8 mouse cellular contexts compared by ENCODE assay signal in the genomic region with DNA sequence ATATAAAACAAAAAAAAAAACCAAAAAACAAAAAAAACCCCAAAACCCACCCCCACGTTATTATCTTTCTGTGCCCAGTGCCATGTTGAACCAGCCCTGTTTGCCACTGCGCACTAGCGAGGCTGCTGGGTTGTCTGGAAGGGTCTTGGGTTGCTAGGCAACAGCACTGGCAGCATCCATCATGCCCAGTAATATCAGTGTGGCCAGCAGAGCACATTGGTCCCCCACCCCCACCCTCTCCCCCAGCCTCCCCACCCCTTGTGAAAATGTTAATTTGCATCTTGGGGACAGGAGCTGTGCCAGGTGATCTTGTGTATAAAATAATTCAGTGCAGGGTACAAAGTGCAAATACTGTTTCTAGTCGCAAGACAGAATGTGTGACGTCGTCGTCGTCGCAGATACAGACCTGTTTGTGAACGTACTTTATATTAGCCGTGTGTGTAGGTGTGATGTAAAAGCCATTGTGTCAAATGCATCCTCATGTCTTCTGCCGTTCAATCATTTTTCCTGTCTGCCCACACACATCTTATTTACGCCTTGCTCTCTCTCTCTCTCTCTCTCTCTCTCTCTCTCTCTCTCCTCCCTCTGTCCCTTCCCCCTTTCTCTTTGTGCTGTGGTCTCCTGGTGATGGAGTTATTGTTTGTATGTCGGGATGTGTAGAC.
DNase-seq lines count a peak whose midpoint lies in the region; ATAC-seq and TF ChIP-seq lines count a peak whose summit lies in the region.

No protein-coding gene starts in this region.

- no peak for TF ChIP-seq POLR2A in lung, adult 2 months (IDR thresholded peaks at IDR 0.05; ENCODE audit: borderline replicate concordance, extremely low read depth, low read depth, low read length)

- no peaks in the 10 kb centered on the region for H3K27me3 ChIP-seq in lung, embryonic 14.5 days (ENCODE audit: insufficient read depth, low read length)
- no peaks in the 10 kb centered on the region for H3K27me3 ChIP-seq in forebrain, embryonic 15.5 days
- H3K27me3 ChIP-seq in neural tube, embryonic 11.5 days (ENCODE audit: control insufficient read depth, insufficient read depth, low read length): no peaks in the 10 kb centered on the region

- TF ChIP-seq CTCF in lung, embryonic 14.5 days (IDR thresholded peaks at IDR 0.05; ENCODE audit: low read depth): no peak
- TF ChIP-seq CTCF in lung, adult 2 months (IDR thresholded peaks at IDR 0.05; ENCODE audit: insufficient read depth, low read length): no peak

- no peaks in the 10 kb centered on the region for H3K9me3 ChIP-seq in lung, embryonic 14.5 days (ENCODE audit: low read depth, low read length)
- H3K9me3 ChIP-seq in forebrain, embryonic 15.5 days: no peaks in the 10 kb centered on the region; the same call in 1 of the 2 replicates
- no peaks in the 10 kb centered on the region; the same call in 1 of the 2 replicates for H3K9me3 ChIP-seq in neural tube, embryonic 11.5 days (ENCODE audit: control insufficient read depth, low read length)

- no peak overlapping the region for H3K27ac ChIP-seq in lung, embryonic 14.5 days (ENCODE audit: low read depth)
- H3K27ac ChIP-seq in forebrain, embryonic 15.5 days (replicated peaks): peak overlapping the region; percentile 87
- H3K27ac ChIP-seq in neural tube, embryonic 11.5 days (ENCODE audit: low read depth, low read length): peak overlapping the region; percentile 79

- H3K4me1 ChIP-seq in lung, embryonic 14.5 days (ENCODE audit: insufficient read depth): peaks cover 4% of the 10 kb centered on the region; the same call in 1 of the 2 replicates
- peaks cover 2% of the 10 kb centered on the region; the same call in 1 of the 2 replicates for H3K4me1 ChIP-seq in lung, adult 2 months (ENCODE audit: control insufficient read depth, insufficient read depth, low read length)
- H3K4me1 ChIP-seq in forebrain, embryonic 15.5 days: peaks cover 27% of the 10 kb centered on the region
- peaks cover 12% of the 10 kb centered on the region for H3K4me1 ChIP-seq in neural tube, embryonic 11.5 days (ENCODE audit: control insufficient read depth, insufficient read depth, low read length)

- no peak overlapping the region for H3K9ac ChIP-seq in lung, embryonic 14.5 days
- H3K9ac ChIP-seq in forebrain, embryonic 15.5 days (replicated peaks): no peak overlapping the region
- no peak overlapping the region for H3K9ac ChIP-seq in neural tube, embryonic 11.5 days (ENCODE audit: low read length)

- DNase-seq in lung, embryonic 14.5 days: peak; percentile 24
- DNase-seq in lung, adult 2 months: no peak
- DNase-seq in layer of hippocampus, adult 18-20 months (ENCODE audit: low spot score in 2 of 2): peak; percentile 24 to 72
- peak; percentile 72 for DNase-seq in neural tube, embryonic 11.5 days (ENCODE audit: low spot score)
- DNase-seq in lung, postnatal 36 days: no peak
- no peak for DNase-seq in liver
- no peak for DNase-seq in frontal cortex, postnatal 25 days (ENCODE audit: low spot score in 2 of 2)

- no peaks in the 10 kb centered on the region for H3K36me3 ChIP-seq in lung, embryonic 14.5 days (ENCODE audit: insufficient read depth)
- H3K36me3 ChIP-seq in forebrain, embryonic 15.5 days: no peaks in the 10 kb centered on the region
- no peaks in the 10 kb centered on the region for H3K36me3 ChIP-seq in neural tube, embryonic 11.5 days (ENCODE audit: control insufficient read depth, insufficient read depth, low read length)

- ATAC-seq in lung, embryonic 14.5 days (ENCODE audit: insufficient read depth): no peak
- ATAC-seq in forebrain, embryonic 15.5 days (replicated peaks): peak; percentile 97
- peak; percentile 94 for ATAC-seq in neural tube, embryonic 11.5 days (ENCODE audit: insufficient read depth, low FRiP score, low TSS enrichment)

- 38% methylated on average over 14 of the region's 14 CpGs for WGBS in lung, embryonic 14.5 days
- 52% methylated on average over 14 of the region's 14 CpGs for WGBS in lung, adult 2 months
- 10% methylated on average over 14 of the region's 14 CpGs for WGBS in forebrain, embryonic 15.5 days
- 51% methylated on average over 14 of the region's 14 CpGs for WGBS in neural tube, embryonic 11.5 days

- H3K4me3 ChIP-seq in lung, embryonic 14.5 days (ENCODE audit: low read depth, low read length): no peak overlapping the region
- no peak overlapping the region for H3K4me3 ChIP-seq in lung, adult 2 months (replicated peaks; ENCODE audit: extremely low read depth, low read depth, low read length)
- peak overlapping the region; percentile 4; the same call in 1 of the 2 replicates for H3K4me3 ChIP-seq in forebrain, embryonic 15.5 days
- no peak overlapping the region for H3K4me3 ChIP-seq in neural tube, embryonic 11.5 days (ENCODE audit: low read depth, low read length)

- H3K4me2 ChIP-seq in lung, embryonic 14.5 days: 0 out of 2 replicates have a peak overlapping the region, but pooled peaks have one; percentile 20
- H3K4me2 ChIP-seq in forebrain, embryonic 15.5 days (replicated peaks): peak overlapping the region; percentile 34
- H3K4me2 ChIP-seq in neural tube, embryonic 11.5 days (ENCODE audit: low read depth): peak overlapping the region; percentile 35

Comparison
In these comparisons a context has a peak if more than half of its experiments do, and no peak if none do; other contexts are left out.
1. DNase-seq: peak in lung, embryonic 14.5 days (single experiment), layer of hippocampus, adult 18-20 months (2 of 2) and neural tube, embryonic 11.5 days (single experiment); none in lung, adult 2 months (single experiment), lung, postnatal 36 days (single experiment), liver (single experiment) and frontal cortex, postnatal 25 days (0 of 2).
2. Peak in every context shown above with its lines, with median percentiles within 50 percentile points of each other: H3K4me2 ChIP-seq.